Mouse (Mus musculus) midbrain, embryonic 13.5 days (tissue): ENCODE measurements around the gene Acaca. TPM values are rescaled to one million over a fixed set of nuclear protein-coding genes. Genes with fewer than 3 reads are reported as not detected.

Source experiments
- ATAC-seq: fragments of 200-750 bp; cut with Nextera tagmentation; 2 replicates; pipeline ENCODE4 v1.8.0; 2017; ENCODE audit warnings: mild to moderate bottlenecking, moderate TSS enrichment, moderate library complexity
- H3K27ac ChIP-seq: fragments of 300-500 bp; sonication (generic); 2 replicates; pipeline ENCODE4 v1.5.1; 2015; ENCODE audit warnings: inconsistent platforms, mild to moderate bottlenecking, moderate library complexity
- H3K27me3 ChIP-seq: fragments of 300-500 bp; sonication (generic); 2 replicates; pipeline ENCODE4 v1.6.1; 2015; ENCODE audit warnings: mild to moderate bottlenecking, inconsistent platforms
- H3K36me3 ChIP-seq: fragments of 300-500 bp; sonication (generic); 2 replicates; pipeline ENCODE4 v1.6.1; 2015; ENCODE audit warnings: mild to moderate bottlenecking, inconsistent platforms
- H3K4me1 ChIP-seq: fragments of 300-500 bp; sonication (generic); replicated peaks from 2 replicates; pipeline ENCODE4 v1.6.1; 2015; ENCODE audit warnings: inconsistent platforms
- H3K4me2 ChIP-seq: fragments of 300-500 bp; sonication (generic); replicated peaks from 2 replicates; pipeline ENCODE4 v1.6.1; 2015; ENCODE audit warnings: moderate library complexity, mild to moderate bottlenecking, inconsistent platforms
- H3K4me3 ChIP-seq: fragments of 300-500 bp; sonication (generic); replicated peaks from 2 replicates; pipeline ENCODE4 v1.5.1; 2015; ENCODE audit warnings: mild to moderate bottlenecking, inconsistent platforms
- H3K9ac ChIP-seq: fragments of 300-500 bp; sonication (generic); replicated peaks from 2 replicates; pipeline ENCODE4 v1.6.1; 2015; ENCODE audit warnings: mild to moderate bottlenecking, inconsistent platforms
- H3K9me3 ChIP-seq: fragments of 300-500 bp; sonication (generic); 2 replicates; pipeline ENCODE4 v1.6.1; 2016; ENCODE audit warnings: mild to moderate bottlenecking, inconsistent platforms
- WGBS: fragments of 180-500 bp; shearing (Covaris S2); methylation state at CpG from one replicate; pipeline ENCODE4 v1.1.7; 2015; 5-methylcytosine and 5-hydroxymethylcytosine counted together
- polyA plus RNA-seq: library from polyadenylated mRNA; unstranded; fragments of >200 nt; fragmentation: Nextera tagmentation; extraction: Ambion mirVana; gene quantifications from 2 replicates; pipeline ENCODE4 v1.2.1, GENCODE M21; 2015

Gene Acaca
- polyA plus RNA-seq, 1 experiment from 2014 or later, result 28.3 TPM

DNA sequence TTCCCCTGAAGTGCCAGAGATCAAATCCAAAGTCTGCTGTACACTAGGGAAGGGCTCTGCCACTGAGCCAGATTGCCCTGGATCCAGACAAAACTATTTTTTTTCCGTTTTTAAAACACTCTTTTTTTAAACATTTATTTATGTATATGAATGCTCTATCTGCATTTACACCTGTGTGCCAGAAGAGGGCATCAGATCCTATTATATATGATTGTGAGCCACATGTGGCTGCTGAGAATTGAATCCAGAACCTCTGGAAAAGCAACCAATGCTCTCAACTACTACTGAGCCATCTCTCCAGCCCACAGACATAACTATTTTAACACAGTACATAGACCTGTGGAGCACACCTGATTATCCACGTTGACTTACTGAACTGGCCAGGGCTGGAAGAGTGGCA is 13.3 kb upstream of the Acaca start:
- Histone ChIP-seq H3K4me1 (no peaks in the 10 kb centered on the region), H3K36me3 (peaks cover 71% of the 10 kb centered on the region), H3K4me2 (no peak overlapping the region), H3K27me3 (no peaks in the 10 kb centered on the region), H3K27ac (no peak overlapping the region), H3K9me3 (peaks cover 3% of the 10 kb centered on the region; the same call in 1 of the 2 replicates), H3K4me3 (no peak overlapping the region), H3K9ac (no peak overlapping the region)
- ATAC-seq, result no peak
- WGBS, result 61% methylated on average over 2 of the region's 2 CpGs

DNA sequence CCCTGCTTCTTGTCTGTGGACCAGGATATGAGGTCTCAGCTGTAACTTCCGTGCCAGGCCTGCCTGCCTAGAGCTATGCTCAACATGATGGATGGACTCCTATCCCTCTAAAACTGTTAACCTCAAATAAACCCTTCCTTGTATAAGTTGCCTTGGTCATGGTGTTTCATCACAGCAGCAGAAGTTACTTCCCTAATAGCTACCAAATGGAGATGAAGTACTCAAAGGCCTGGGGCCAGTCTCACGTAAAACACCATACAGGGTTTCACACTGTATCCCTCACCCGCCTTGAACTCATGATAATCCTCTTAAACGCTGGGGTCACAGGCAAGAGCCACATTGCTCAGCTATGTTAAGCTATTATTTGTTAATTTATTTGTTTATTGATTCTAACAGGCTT is 12.0 kb upstream of the Acaca start:
- no peak overlapping the region for H3K4me3 ChIP-seq
- 83% methylated on average over 4 of the region's 4 CpGs for WGBS
- no peaks in the 10 kb centered on the region for H3K27me3 ChIP-seq
- no peak for ATAC-seq
- peaks cover 3% of the 10 kb centered on the region; the same call in 1 of the 2 replicates for H3K9me3 ChIP-seq
- no peak overlapping the region for H3K9ac ChIP-seq
- H3K4me2 ChIP-seq, result no peak overlapping the region
- peaks cover 80% of the 10 kb centered on the region for H3K36me3 ChIP-seq
- H3K4me1 ChIP-seq, result no peaks in the 10 kb centered on the region
- no peak overlapping the region for H3K27ac ChIP-seq

DNA sequence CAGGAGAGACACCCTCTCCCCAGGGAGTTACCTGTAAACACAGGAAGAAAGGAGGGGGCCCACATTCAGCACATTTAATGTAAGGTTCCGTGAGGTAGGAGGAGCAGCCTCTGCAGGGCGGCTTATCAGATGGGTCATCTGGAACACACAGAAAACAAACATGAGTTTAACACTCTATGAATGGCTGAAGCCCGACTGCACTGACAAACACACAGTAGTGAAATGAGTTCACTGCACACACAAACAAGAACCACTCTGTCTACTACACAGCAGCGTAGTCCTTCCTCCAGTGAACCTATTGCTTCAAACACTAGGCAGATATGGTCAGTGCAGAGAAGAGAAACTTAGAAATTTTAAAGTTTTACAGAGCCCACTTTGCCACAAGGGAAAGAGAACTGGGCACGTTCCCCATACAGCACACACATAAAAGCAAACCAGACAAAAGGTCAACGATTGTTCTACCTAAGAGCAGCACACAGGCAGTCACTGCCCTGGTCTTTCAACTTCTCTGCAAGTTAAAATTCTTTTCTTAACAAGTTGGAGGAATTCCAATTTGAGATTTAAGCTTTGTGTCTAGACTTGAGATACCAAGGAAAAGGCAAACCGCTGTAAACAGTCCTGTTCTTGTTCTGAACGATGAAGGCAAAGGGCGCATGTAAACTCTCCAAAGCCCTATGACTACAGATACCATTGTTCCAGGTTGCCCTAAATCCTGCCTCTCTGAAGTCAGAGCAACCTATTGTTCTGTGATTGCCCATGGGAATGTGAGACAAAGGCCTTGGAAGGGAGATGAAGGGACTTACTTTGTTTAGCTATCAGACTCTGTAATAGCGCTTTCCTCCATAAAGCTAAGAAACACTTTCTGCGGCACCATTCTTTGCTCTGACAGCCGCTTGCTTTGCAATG is 8.2 kb upstream of the Acaca start:
- ATAC-seq, result no peak
- Histone ChIP-seq H3K4me3 (no peak overlapping the region), H3K4me1 (no peaks in the 10 kb centered on the region), H3K27me3 (no peaks in the 10 kb centered on the region), H3K27ac (no peak overlapping the region), H3K9ac (no peak overlapping the region), H3K36me3 (peaks cover 78% of the 10 kb centered on the region), H3K9me3 (peaks cover 2% of the 10 kb centered on the region; the same call in 1 of the 2 replicates), H3K4me2 (no peak overlapping the region)
- 81% methylated on average over 12 of the region's 12 CpGs for WGBS

DNA sequence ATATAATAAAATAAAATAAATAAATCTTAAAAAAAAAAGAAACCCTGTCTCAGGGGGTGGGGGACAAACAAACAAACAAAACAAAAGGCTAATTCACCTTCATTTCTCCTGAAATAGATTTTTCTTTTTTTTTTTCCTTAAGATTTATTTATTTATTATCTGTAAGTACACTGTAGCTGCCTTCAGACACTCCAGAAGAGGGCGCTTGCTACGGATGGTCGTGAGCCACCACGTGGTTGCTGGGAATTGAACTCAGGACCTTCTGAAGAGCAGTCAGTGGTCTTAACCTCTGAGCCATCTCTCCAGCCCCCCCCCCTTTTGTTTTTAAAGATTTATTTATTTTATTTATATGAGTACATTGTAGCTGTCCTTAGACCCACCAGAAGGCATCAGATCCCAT is 1.5 kb upstream of the Acaca start:
- no peak for ATAC-seq
- H3K27me3 ChIP-seq, result no peaks in the 10 kb centered on the region
- H3K4me3 ChIP-seq, result no peak overlapping the region
- no peak overlapping the region for H3K4me2 ChIP-seq
- peaks cover 29% of the 10 kb centered on the region for H3K36me3 ChIP-seq
- H3K9ac ChIP-seq, result no peak overlapping the region
- peaks cover 26% of the 10 kb centered on the region for H3K4me1 ChIP-seq
- H3K9me3 ChIP-seq, result no peaks in the 10 kb centered on the region
- WGBS, result 95% methylated on average over 4 of the region's 4 CpGs
- H3K27ac ChIP-seq, result no peak overlapping the region

DNA sequence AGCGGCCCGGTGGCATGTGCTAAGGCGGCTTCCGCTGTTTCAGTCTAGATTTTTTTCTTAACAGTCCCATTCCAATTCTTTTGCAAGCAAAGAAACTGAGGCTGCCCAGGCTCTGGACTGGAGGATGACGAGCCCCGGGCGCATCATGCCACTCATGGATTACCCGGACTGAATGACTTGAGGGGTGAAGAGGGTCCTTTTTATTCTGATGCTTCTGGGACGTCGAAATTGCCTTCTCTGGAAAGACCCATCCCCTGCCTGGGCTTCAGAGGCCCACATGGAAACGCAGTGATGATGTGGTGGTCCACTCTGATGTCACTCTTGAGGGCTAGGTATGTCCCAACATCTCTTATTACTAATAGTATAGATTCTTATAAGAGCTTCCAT is 320 bp downstream of the Acaca start:
- Histone ChIP-seq H3K27me3 (no peaks in the 10 kb centered on the region), H3K27ac (peak overlapping the region; percentile 69), H3K36me3 (peaks cover 22% of the 10 kb centered on the region), H3K4me1 (peaks cover 26% of the 10 kb centered on the region), H3K4me2 (peak overlapping the region; percentile 69), H3K9ac (peak overlapping the region; percentile 90), H3K9me3 (no peaks in the 10 kb centered on the region), H3K4me3 (peak overlapping the region; percentile 75)
- ATAC-seq, result peak; percentile 73
- WGBS, result 1% methylated on average over 11 of the region's 11 CpGs

DNA sequence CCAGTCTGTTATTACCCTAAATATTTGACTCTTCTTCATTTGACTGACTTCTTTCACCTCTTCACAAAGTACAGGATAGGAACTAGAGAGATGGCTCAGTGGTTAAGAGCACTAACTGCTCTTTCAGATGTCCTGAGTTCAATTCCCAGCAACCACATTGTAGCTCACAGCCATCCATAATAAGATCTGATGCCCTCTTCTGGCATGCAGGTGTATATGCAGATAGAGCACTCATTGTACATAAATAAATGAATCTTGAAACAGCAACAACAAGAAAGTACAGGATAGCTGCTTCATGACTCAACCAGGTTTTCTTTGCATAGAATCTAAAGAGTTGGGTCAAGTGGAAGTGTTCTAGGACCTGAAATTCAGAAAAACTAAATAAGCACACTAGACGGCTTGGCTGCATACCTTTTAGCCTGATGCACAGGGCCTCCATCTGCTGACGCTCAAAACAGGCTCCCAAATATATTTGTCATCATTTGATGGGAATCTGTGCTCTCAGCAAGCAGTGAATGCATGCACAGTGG is 4.9 kb downstream of the Acaca start:
- H3K4me1 ChIP-seq, result peaks cover 19% of the 10 kb centered on the region
- H3K4me3 ChIP-seq, result no peak overlapping the region
- no peak overlapping the region for H3K9ac ChIP-seq
- no peak overlapping the region for H3K27ac ChIP-seq
- WGBS, result 97% methylated on average over 2 of the region's 2 CpGs
- H3K4me2 ChIP-seq, result no peak overlapping the region
- no peaks in the 10 kb centered on the region for H3K27me3 ChIP-seq
- no peaks in the 10 kb centered on the region for H3K36me3 ChIP-seq
- no peak for ATAC-seq
- H3K9me3 ChIP-seq, result no peaks in the 10 kb centered on the region

DNA sequence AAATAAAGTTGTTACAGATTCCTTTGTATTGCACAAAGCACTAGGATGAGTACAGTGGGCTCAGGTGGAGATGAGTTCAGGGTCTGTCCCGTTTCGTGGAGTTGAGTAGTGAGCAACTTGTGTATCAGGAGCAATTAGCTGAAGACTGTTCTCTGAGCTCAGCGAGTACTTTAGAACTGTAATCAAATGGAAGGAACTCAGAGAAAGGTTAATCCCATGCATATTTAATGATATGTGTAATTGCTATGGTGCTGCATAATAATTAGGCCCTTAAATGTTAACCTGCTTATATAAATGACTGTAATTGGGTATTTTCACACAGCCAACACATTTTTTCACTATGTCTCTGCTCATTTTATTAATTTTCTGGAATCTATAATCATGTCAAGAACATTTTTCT is 7.0 kb downstream of the Acaca start:
- Histone ChIP-seq H3K4me2 (no peak overlapping the region), H3K27me3 (no peaks in the 10 kb centered on the region), H3K4me1 (0 out of 2 replicates have a peak, but pooled peaks cover 4% of the 10 kb centered on the region), H3K4me3 (no peak overlapping the region), H3K36me3 (no peaks in the 10 kb centered on the region), H3K9me3 (no peaks in the 10 kb centered on the region), H3K9ac (no peak overlapping the region), H3K27ac (no peak overlapping the region)
- 77% methylated on average over 3 of the region's 3 CpGs for WGBS
- no peak for ATAC-seq

DNA sequence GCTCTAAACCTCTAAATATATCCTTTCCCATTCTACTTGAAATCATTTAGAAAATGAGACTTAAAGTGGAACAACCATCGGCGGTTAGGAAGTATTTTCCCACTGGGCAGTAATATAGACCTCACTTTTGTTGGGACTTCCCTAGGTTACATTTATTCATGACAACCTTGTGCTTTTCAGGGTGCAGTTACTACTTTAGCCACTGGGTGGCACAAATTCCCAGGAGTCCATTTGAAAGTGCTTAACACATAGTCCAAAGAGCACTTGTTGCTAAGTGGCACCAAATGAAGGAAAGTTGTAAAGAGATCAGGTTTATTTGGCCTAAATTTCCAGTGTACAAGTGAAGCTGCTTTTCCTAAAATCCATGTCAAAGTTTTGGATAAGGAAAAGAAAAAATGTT is 12.3 kb downstream of the Acaca start:
- 68% methylated on average over 2 of the region's 2 CpGs for WGBS
- Histone ChIP-seq H3K27ac (no peak overlapping the region), H3K9ac (no peak overlapping the region), H3K36me3 (no peaks in the 10 kb centered on the region), H3K4me2 (no peak overlapping the region), H3K4me3 (no peak overlapping the region), H3K9me3 (no peaks in the 10 kb centered on the region), H3K4me1 (no peaks in the 10 kb centered on the region), H3K27me3 (no peaks in the 10 kb centered on the region)
- no peak for ATAC-seq

DNA sequence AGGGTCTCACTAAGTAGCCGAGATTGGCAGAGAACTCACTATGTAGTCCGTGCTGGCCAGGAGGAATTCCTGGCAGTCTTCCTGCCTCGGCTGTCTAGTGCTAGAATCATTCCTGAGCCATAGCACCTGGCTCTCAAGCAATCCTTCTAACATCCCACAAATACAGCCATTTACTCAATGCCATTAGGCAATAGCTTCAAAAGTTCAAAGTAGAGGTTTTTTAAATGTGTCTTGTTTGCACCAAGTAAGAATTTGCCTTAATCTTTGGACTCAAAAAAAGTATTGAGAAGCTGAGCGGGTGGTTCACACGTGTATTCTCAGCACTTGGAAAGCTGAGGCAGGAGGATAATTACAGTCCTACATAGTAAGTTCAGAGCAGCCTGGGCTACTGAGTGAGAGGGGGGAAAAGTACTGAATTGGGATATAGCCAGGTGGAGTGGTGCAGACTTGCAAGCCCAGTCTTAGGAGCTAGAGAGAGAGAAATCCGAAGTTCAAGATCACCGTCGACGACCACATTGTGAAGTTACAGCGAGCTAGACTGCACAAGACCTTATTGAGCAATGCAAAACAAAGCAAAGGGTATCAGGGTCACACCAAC is 15.8 kb downstream of the Acaca start:
- Histone ChIP-seq H3K4me1 (no peaks in the 10 kb centered on the region), H3K27ac (no peak overlapping the region), H3K4me3 (no peak overlapping the region), H3K4me2 (no peak overlapping the region), H3K27me3 (no peaks in the 10 kb centered on the region), H3K36me3 (no peaks in the 10 kb centered on the region), H3K9me3 (no peaks in the 10 kb centered on the region), H3K9ac (no peak overlapping the region)
- WGBS, result 68% methylated on average over 10 of the region's 10 CpGs
- no peak for ATAC-seq

DNA sequence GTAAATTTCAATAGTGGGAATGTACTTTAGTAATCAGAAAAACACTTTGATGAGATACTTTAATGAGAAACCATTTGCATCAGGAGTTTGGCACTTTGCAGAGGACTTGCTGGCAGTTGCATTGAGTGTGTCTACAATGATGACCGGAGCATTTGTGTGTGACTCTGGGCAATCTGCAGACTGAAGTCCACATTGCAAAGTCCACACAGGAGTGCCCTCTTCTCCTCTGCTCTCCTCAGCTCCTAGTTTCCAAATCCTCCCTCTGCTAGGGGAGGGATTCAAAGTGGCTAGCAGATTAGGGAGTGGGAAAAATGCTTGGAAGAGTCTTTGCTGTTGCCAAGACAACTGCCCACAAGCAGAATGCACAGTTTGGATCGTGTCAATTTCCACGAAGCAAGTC is 16.6 kb downstream of the Acaca start:
- no peak for ATAC-seq
- H3K4me2 ChIP-seq, result no peak overlapping the region
- H3K27me3 ChIP-seq, result no peaks in the 10 kb centered on the region
- H3K9me3 ChIP-seq, result no peaks in the 10 kb centered on the region
- H3K9ac ChIP-seq, result no peak overlapping the region
- WGBS, result 33% methylated on average over 3 of the region's 3 CpGs
- no peak overlapping the region for H3K27ac ChIP-seq
- H3K4me3 ChIP-seq, result no peak overlapping the region
- no peaks in the 10 kb centered on the region for H3K4me1 ChIP-seq
- H3K36me3 ChIP-seq, result no peaks in the 10 kb centered on the region

DNA sequence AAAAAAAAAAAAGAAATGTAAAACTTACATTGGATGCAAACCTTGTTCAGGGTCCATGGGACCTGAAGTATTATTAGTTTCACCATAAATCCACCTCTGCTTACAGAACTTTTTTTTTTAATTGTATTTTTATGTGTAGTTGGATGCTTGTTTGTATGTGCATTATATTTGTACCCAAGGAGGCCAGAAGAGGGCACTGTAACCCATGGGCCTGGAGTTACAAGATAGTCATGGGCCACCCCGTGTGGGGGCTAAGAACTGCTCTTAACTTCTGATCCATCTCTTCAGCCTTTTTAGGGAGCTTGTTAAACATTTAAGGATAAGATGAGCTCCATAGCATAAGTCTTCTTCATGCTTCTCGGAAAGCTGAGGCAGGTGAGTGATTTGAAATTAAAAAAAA is 21.4 kb downstream of the Acaca start:
- no peaks in the 10 kb centered on the region for H3K27me3 ChIP-seq
- H3K9ac ChIP-seq, result no peak overlapping the region
- WGBS, result 73% methylated on average over 2 of the region's 2 CpGs
- H3K27ac ChIP-seq, result no peak overlapping the region
- H3K36me3 ChIP-seq, result no peaks in the 10 kb centered on the region
- no peak overlapping the region for H3K4me2 ChIP-seq
- no peaks in the 10 kb centered on the region for H3K9me3 ChIP-seq
- no peak overlapping the region for H3K4me3 ChIP-seq
- no peak for ATAC-seq
- no peaks in the 10 kb centered on the region for H3K4me1 ChIP-seq

DNA sequence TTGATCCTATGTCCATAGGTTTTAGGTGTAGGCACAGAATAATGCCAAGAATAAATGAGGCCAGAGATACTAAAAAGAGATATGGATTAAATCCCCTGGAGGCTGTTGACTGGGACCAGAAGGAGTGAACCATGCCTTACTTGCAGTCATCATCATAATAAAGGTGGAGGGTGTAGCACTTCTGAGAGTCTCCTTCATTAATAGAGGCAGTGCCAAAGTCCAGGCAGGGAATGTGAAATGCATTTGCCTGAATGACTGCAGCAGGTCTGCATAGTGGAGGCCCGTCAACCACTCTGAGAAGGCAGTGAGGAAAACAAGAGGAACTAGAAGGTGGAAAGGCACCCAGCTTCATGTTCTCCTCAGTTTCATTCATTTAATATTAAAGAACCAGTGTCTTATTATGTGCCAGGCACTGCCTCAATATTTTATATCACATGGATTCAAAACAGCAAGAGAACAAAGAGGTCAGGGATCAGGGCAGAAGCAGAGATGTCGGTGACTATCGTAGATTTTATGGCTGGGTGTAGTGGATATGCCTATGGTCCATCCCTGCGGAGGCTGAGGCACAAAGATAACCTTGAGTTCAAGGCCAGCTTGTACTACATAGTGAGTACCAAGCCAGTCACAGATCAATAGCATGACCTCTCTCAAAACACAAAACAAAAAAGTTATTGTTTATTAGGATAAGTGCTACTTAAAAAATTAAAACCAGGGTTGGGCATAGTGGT is 27.2 kb downstream of the Acaca start:
- Histone ChIP-seq H3K9ac (no peak overlapping the region), H3K9me3 (no peaks in the 10 kb centered on the region), H3K27ac (no peak overlapping the region), H3K36me3 (no peaks in the 10 kb centered on the region), H3K4me1 (no peaks in the 10 kb centered on the region), H3K4me2 (no peak overlapping the region), H3K4me3 (no peak overlapping the region), H3K27me3 (no peaks in the 10 kb centered on the region)
- 94% methylated on average over 4 of the region's 4 CpGs for WGBS
- no peak for ATAC-seq
